Mouse (Mus musculus): Measurements from ENCODE around the gene Copg2. TPM values are rescaled to one million over a fixed set of nuclear protein-coding genes. Genes with fewer than 3 reads are reported as not detected.
"Not testable (repeated sequence)": the region's sequence is repeated elsewhere in the genome, so short reads cannot be mapped to it uniquely, and the experiment has no call there.

Copg2 gene
- polyA plus RNA-seq, 1 experiment from 2014 or later: 27.9 TPM

DNA sequence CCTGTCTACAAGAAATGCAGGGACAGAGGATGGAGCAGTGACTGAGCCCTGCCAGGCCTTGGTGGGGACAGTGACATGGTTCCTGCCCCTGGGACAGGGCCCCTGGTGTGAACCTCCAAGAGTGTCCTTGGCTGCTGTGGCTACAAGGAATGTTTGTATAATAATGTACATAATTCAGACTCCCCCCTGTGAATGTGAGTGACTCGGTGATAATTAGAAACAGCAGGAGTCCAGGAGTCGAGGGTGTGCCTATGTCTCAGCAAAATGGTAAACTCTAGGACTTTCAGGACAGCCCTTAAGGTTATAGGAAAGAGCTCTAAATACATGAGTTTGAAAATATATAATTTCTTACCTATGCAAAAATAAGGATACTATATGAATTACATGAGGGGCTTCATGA, 64.4 kb downstream of the Copg2 start:
- 38% methylated on average over 2 of the region's 2 CpGs for WGBS
- DNase-seq: no peak

GRCm38 (mm10) chr6:30813626-30814025, 83.0 kb downstream of the Copg2 start:
- DNase-seq: peak; percentile 9
- no peak for TF ChIP-seq CTCF (IDR thresholded peaks at IDR 0.05; ENCODE audit: low read depth)
- ATAC-seq (ENCODE audit: insufficient read depth): no peak

More for the DNA sequence above, 64.4 kb downstream of the Copg2 start:
- no peak overlapping the region for H3K27ac ChIP-seq (ENCODE audit: low read depth)
- no peaks in the 10 kb centered on the region for H3K36me3 ChIP-seq (ENCODE audit: insufficient read depth)
- no peaks in the 10 kb centered on the region for H3K4me1 ChIP-seq (ENCODE audit: insufficient read depth)
- H3K4me2 ChIP-seq: no peak overlapping the region
- H3K9me3 ChIP-seq (ENCODE audit: low read depth, low read length): no peaks in the 10 kb centered on the region
- no peak for TF ChIP-seq CTCF (IDR thresholded peaks at IDR 0.05; ENCODE audit: low read depth)
- H3K27me3 ChIP-seq (ENCODE audit: insufficient read depth, low read length): no peaks in the 10 kb centered on the region
- H3K9ac ChIP-seq: no peak overlapping the region
- no peak overlapping the region for H3K4me3 ChIP-seq (ENCODE audit: low read depth, low read length)
- ATAC-seq (ENCODE audit: insufficient read depth): no peak

GRCm38 (mm10) chr6:30805053-30805752, 91.4 kb downstream of the Copg2 start:
- TF ChIP-seq CTCF (IDR thresholded peaks at IDR 0.05; ENCODE audit: low read depth): no peak
- Histone ChIP-seq H3K36me3 (ENCODE audit: insufficient read depth) (peaks cover 5% of the 10 kb centered on the region), H3K9ac (no peak overlapping the region), H3K4me2 (no peak overlapping the region), H3K9me3 (ENCODE audit: low read depth, low read length) (no peaks in the 10 kb centered on the region), H3K4me3 (ENCODE audit: low read depth, low read length) (no peak overlapping the region), H3K27ac (ENCODE audit: low read depth) (no peak overlapping the region), H3K27me3 (ENCODE audit: insufficient read depth, low read length) (no peaks in the 10 kb centered on the region), H3K4me1 (ENCODE audit: insufficient read depth) (no peaks in the 10 kb centered on the region)
- 91% methylated on average over 5 of the region's 5 CpGs for WGBS
- ATAC-seq (ENCODE audit: insufficient read depth) (peak; percentile 17; the same call in 1 of the 2 replicates), DNase-seq (no peak)

More at GRCm38 (mm10) chr6:30813626-30814025, 83.0 kb downstream of the Copg2 start:
- no peaks in the 10 kb centered on the region for H3K9me3 ChIP-seq (ENCODE audit: low read depth, low read length)
- 0 out of 2 replicates have a peak, but pooled peaks cover 3% of the 10 kb centered on the region for H3K36me3 ChIP-seq (ENCODE audit: insufficient read depth)
- H3K4me1 ChIP-seq (ENCODE audit: insufficient read depth): no peaks in the 10 kb centered on the region
- H3K4me2 ChIP-seq: no peak overlapping the region
- H3K9ac ChIP-seq: no peak overlapping the region
- H3K27ac ChIP-seq (ENCODE audit: low read depth): no peak overlapping the region
- no peak overlapping the region for H3K4me3 ChIP-seq (ENCODE audit: low read depth, low read length)
- no peaks in the 10 kb centered on the region for H3K27me3 ChIP-seq (ENCODE audit: insufficient read depth, low read length)

- H3K4me3 ChIP-seq (ENCODE audit: low read depth, low read length); H3K4me2 ChIP-seq; H3K9me3 ChIP-seq (ENCODE audit: low read depth, low read length); H3K27me3 ChIP-seq (ENCODE audit: insufficient read depth, low read length); H3K27ac ChIP-seq (ENCODE audit: low read depth); H3K9ac ChIP-seq; H3K36me3 ChIP-seq (ENCODE audit: insufficient read depth); H3K4me1 ChIP-seq (ENCODE audit: insufficient read depth): not testable (repeated sequence)
- 70% methylated on average over 6 of the region's 6 CpGs for WGBS
- DNase-seq (peak; percentile 14), ATAC-seq (ENCODE audit: insufficient read depth) (peak; percentile 78)
Observed at GRCm38 (mm10) chr6:30804389-30805052, 92.1 kb downstream of the Copg2 start.

DNA sequence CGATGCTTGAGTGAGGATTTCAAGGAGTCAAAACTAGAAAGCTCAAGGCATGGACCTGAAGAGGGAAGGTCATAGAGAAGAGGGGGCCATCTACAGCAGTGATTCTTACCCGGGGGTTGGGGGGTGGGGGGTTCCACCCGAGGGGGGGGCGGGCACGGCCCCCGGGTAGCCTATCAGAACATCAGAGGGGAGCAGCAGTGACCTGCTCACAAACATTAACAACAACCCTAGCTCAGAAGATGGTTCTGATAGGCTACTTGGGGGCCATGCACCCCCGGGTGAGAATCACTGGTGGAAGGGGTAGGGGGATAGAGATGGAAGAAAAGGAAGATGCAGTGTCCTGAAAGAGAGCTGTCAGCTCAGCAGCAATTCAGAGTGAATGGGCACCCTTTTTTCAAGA, 93.7 kb downstream of the Copg2 start:
- H3K27me3 ChIP-seq (ENCODE audit: insufficient read depth, low read length); H3K9ac ChIP-seq; H3K9me3 ChIP-seq (ENCODE audit: low read depth, low read length); H3K27ac ChIP-seq (ENCODE audit: low read depth); H3K4me2 ChIP-seq; H3K4me1 ChIP-seq (ENCODE audit: insufficient read depth); DNase-seq; H3K4me3 ChIP-seq (ENCODE audit: low read depth, low read length); H3K36me3 ChIP-seq (ENCODE audit: insufficient read depth): not testable (repeated sequence)
- 80% methylated on average over 7 of the region's 7 CpGs for WGBS
- ATAC-seq (ENCODE audit: insufficient read depth): 0 out of 2 replicates have a peak, but pooled peaks have one; percentile 28

DNA sequence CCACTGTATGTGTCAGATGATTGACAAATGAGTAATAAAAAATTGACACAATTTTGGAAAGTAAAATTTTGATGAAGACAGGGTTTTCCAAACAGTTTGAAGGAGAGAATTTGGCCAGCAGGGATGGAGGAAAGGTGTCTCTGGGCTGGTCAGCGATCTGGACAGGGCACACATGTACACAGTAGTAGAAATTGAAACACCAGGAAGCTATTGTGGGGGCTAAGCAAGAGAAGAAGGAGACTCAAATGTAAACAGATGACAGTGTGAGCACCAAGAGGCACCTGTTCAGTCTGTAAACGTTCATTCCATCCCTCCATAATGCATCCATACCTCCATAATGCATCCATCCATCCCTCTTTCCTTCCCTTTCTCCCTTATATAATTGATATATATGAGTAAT, 145.4 kb downstream of the Copg2 start:
- no peak for TF ChIP-seq CTCF (IDR thresholded peaks at IDR 0.05; ENCODE audit: low read depth)
- 68% methylated on average over 2 of the region's 2 CpGs for WGBS
- H3K36me3 ChIP-seq (ENCODE audit: insufficient read depth): peaks cover 37% of the 10 kb centered on the region
- no peaks in the 10 kb centered on the region for H3K27me3 ChIP-seq (ENCODE audit: insufficient read depth, low read length)
- H3K9me3 ChIP-seq (ENCODE audit: low read depth, low read length): no peaks in the 10 kb centered on the region
- DNase-seq: no peak
- no peak for ATAC-seq (ENCODE audit: insufficient read depth)
- H3K9ac ChIP-seq: no peak overlapping the region
- H3K4me3 ChIP-seq (ENCODE audit: low read depth, low read length): no peak overlapping the region
- H3K4me2 ChIP-seq: no peak overlapping the region
- 0 out of 2 replicates have a peak, but pooled peaks cover 2% of the 10 kb centered on the region for H3K4me1 ChIP-seq (ENCODE audit: insufficient read depth)
- no peak overlapping the region for H3K27ac ChIP-seq (ENCODE audit: low read depth)

DNA sequence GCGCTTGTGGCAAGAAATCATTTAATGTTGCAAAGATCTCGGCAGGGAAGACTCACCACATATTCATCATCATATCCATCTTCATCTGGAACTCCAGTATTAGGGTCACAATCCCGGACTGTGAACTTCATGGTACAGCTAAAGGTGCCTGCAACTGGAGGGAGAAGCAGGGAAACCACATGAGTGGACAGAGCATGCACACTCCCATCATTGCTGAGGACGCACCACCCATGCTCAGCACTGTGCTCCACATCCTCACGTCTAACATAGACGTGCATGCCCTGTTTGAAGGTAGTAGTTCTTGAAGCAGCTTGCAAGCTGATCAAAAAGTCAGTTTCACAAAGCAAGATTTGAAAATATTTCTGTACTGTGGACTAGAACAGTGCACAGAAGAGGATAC, 146.1 kb downstream of the Copg2 start:
- H3K9me3 ChIP-seq (ENCODE audit: low read depth, low read length): no peaks in the 10 kb centered on the region
- TF ChIP-seq CTCF (IDR thresholded peaks at IDR 0.05; ENCODE audit: low read depth): no peak
- H3K27me3 ChIP-seq (ENCODE audit: insufficient read depth, low read length): no peaks in the 10 kb centered on the region
- ATAC-seq (ENCODE audit: insufficient read depth): 0 out of 2 replicates have a peak, but pooled peaks have one; percentile 41
- no peak overlapping the region for H3K4me3 ChIP-seq (ENCODE audit: low read depth, low read length)
- peaks cover 43% of the 10 kb centered on the region for H3K36me3 ChIP-seq (ENCODE audit: insufficient read depth)
- no peak overlapping the region for H3K4me2 ChIP-seq
- H3K9ac ChIP-seq: no peak overlapping the region
- H3K27ac ChIP-seq (ENCODE audit: low read depth): no peak overlapping the region
- 0 out of 2 replicates have a peak, but pooled peaks cover 2% of the 10 kb centered on the region for H3K4me1 ChIP-seq (ENCODE audit: insufficient read depth)
- WGBS: 66% methylated on average over 6 of the region's 6 CpGs
- DNase-seq: no peak
